Mouse (Mus musculus): ENCODE results near the gene Fam98c. TPM values are rescaled to one million over a fixed set of nuclear protein-coding genes. Genes with fewer than 3 reads are reported as not detected.
A peak's percentile ranks its signal among the peaks of the same experiment; 100 is the strongest.

Gene Fam98c
- total RNA-seq, 2 experiments from 2014 or later, result 9.1 to 9.8 TPM

DNA sequence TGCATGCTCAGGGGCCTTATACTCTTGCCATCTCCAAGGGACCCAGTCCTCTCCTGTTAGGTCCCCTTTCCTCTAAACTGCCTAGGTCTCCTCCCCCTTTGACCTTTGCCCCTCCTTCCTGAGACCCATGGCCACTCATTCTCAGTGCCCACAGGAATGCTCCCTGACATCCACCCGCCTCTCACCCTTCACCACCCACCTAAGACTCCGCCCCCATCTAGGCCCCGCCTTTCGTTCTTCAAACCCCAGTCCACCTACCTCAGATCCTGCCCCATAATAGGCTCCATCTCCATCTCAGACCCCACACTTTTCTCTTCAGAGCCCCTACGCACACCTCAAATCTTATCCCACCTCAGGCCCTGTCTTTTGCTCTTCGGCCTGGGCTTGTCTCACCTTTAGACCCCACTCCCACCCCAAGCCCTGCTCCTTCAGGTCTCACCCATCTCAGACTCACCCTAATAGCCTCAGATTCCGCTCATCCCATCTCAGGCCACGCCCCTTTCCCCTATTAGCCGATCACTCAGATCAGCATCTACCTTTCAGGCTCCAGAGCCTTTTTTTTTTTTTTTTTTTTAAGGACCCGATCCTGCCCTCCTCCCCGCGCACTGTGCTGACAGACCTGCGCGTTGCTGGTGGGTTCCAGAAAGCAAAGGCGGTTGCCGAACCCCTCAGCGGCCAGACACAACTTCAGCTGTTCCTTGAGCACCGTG is 37.7 kb downstream of the Fam98c start:
- DNase-seq (ENCODE audit: low spot score in 2 of 2), result no peak

DNA sequence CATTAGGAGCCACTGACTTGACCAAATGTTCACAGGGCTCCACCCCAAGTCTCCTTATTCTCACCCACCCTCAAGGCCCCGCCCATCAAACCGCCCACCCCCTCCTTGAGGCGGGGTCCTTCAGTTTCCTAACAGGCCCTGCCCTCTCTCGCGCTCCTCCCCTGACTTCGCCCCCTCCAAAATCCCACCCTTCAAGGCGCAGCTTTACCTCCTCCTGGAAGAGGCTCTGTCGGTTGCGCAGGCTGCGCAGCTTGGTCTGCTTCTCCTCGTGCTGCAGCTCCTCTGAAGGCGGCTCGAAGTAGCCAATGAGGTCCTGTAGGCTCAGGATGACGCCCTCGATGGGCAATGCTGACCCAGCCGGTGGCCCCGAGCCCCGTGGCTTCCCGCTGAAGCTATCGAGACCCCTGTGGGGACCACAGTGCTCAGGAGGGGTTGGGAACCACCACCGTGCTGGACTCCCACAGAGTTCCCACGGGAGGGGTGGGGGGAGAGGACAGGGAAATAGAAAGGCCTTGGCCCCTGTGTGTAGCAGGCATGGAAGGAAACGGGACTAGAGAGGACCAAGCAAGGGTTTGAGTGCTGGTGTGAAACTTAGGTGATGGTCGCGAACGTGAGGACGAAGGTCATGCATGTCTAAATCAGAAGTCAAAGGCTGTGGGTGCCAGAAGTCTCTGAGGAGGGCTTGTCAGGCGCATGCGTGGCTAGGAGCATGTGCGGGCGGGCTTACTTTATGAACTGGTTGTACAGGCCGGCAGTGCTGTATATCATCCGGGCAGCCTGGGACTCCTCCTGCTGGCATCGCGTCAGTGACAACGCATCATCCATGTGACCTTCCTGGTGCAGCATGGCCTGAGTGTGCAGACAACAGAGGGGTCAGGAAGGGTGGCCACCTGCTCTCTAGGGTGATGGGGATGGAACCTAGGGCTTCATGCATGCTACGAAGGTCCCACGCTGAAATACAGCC is 46.8 kb downstream of the Fam98c start:
- peak; percentile 35 to 48 for DNase-seq (ENCODE audit: low spot score in 2 of 2)

Other genes with a start within 250 kb of the Fam98c start
- 100 to 1,000 TPM; 197 to 233 TPM for gene Actn4, start 193.9 kb downstream of the Fam98c start, total RNA-seq (2021)
- 100 to 1,000 TPM; 227 to 253 TPM for gene Eif3k, start 174.4 kb downstream of the Fam98c start, total RNA-seq (2021)
- gene Map4k1, start 174.2 kb downstream of the Fam98c start, total RNA-seq (2021), result 1 to 10 TPM in 1 of 2 experiments, under 1 TPM in 1; 0.96 to 2.4 TPM
- 1 to 10 TPM in 1 of 2 experiments, under 1 TPM in 1; 0.23 to 1.0 TPM for gene Ryr1, start 31.1 kb downstream of the Fam98c start, total RNA-seq (2021)
- 1 to 10 TPM; 1.4 to 1.9 TPM for gene Rasgrp4, start 21.4 kb downstream of the Fam98c start, total RNA-seq (2021)
- under 1 TPM; 0.64 to 0.83 TPM for gene Ggn, start 14.0 kb upstream of the Fam98c start, total RNA-seq (2021)
- 1 to 10 TPM; 5.3 to 7.0 TPM for gene Spred3, start 14.2 kb upstream of the Fam98c start, total RNA-seq (2021)
- gene Psmd8, start 24.5 kb upstream of the Fam98c start, total RNA-seq (2021), result 100 to 1,000 TPM; 180 to 223 TPM
- gene Catsperg1, start 57.8 kb upstream of the Fam98c start, total RNA-seq (2021), result under 1 TPM; 0.66 to 0.90 TPM
- gene Kcnk6, start 76.3 kb upstream of the Fam98c start, total RNA-seq (2021), result 1 to 10 TPM; 1.7 to 2.6 TPM
- gene Yif1b, start 82.1 kb upstream of the Fam98c start, total RNA-seq (2021), result 10 to 100 TPM; 45.5 to 64.9 TPM
- gene 2200002D01Rik, start 92.2 kb upstream of the Fam98c start, total RNA-seq (2021), result 1 to 10 TPM; 1.8 to 2.8 TPM
- 10 to 100 TPM; 48.4 to 83.8 TPM for gene Spint2, start 125.7 kb upstream of the Fam98c start, total RNA-seq (2021)
- gene Ppp1r14a, start 133.1 kb upstream of the Fam98c start, total RNA-seq (2021), result 1 to 10 TPM; 4.8 TPM
- 1 to 10 TPM; 1.8 to 4.5 TPM for gene Dpf1, start 147.7 kb upstream of the Fam98c start, total RNA-seq (2021)

All from adrenal gland, adult 18-20 months (tissue).